Mouse (Mus musculus): ENCODE data around the gene Synpr. TPM values are rescaled to one million over a fixed set of nuclear protein-coding genes. Genes with fewer than 3 reads are reported as not detected.

The Synpr gene
- polyA plus RNA-seq, 1 experiment from 2014 or later = 0.29 TPM

GRCm38 (mm10) chr14:13399226-13400020 lies 114.8 kb downstream of the Synpr start:
- DNase-seq (ENCODE audit: low spot score) = no peak
- H3K4me1 ChIP-seq (ENCODE audit: insufficient read depth, low read depth, low read length) = no peaks in the 10 kb centered on the region
- H3K9ac ChIP-seq (replicated peaks; ENCODE audit: low read depth) = no peak overlapping the region
- no peak overlapping the region for H3K4me3 ChIP-seq (ENCODE audit: low read depth, low read length)
- no peak overlapping the region for H3K27ac ChIP-seq (ENCODE audit: low read length)
- H3K27me3 ChIP-seq (replicated peaks; ENCODE audit: insufficient read depth, low read length) = no peaks in the 10 kb centered on the region
- no peaks in the 10 kb centered on the region for H3K36me3 ChIP-seq (ENCODE audit: insufficient read depth, low read length)
- ATAC-seq = no peak
- no peaks in the 10 kb centered on the region for H3K9me3 ChIP-seq (ENCODE audit: low read length)
- 30% methylated on average over 6 of the region's 6 CpGs for WGBS
- TF ChIP-seq CTCF (IDR thresholded peaks at IDR 0.05) = no peak
- TF ChIP-seq EP300 (IDR thresholded peaks at IDR 0.05) = no peak
- no peak overlapping the region for H3K4me2 ChIP-seq (replicated peaks; ENCODE audit: low read depth, low read length)

GRCm38 (mm10) chr14:13411636-13412035 lies 127.1 kb downstream of the Synpr start:
- Histone ChIP-seq H3K9me3 (ENCODE audit: low read length) (no peaks in the 10 kb centered on the region), H3K4me3 (ENCODE audit: low read depth, low read length) (no peak overlapping the region), H3K27me3 (replicated peaks; ENCODE audit: insufficient read depth, low read length) (no peaks in the 10 kb centered on the region), H3K36me3 (ENCODE audit: insufficient read depth, low read length) (no peaks in the 10 kb centered on the region), H3K9ac (replicated peaks; ENCODE audit: low read depth) (no peak overlapping the region), H3K4me1 (ENCODE audit: insufficient read depth, low read depth, low read length) (no peaks in the 10 kb centered on the region), H3K4me2 (replicated peaks; ENCODE audit: low read depth, low read length) (no peak overlapping the region), H3K27ac (ENCODE audit: low read length) (no peak overlapping the region)
- ATAC-seq = peak; percentile 58
- 35% methylated on average over 1 of the region's 1 CpGs for WGBS
- no peak for TF ChIP-seq EP300 (IDR thresholded peaks at IDR 0.05)
- no peak for TF ChIP-seq CTCF (IDR thresholded peaks at IDR 0.05)
- peak; percentile 5 for DNase-seq (ENCODE audit: low spot score)

GRCm38 (mm10) chr14:13440723-13441122 lies 156.1 kb downstream of the Synpr start:
- H3K36me3 ChIP-seq (ENCODE audit: insufficient read depth, low read length) = no peaks in the 10 kb centered on the region
- no peak overlapping the region for H3K4me2 ChIP-seq (replicated peaks; ENCODE audit: low read depth, low read length)
- H3K27me3 ChIP-seq (replicated peaks; ENCODE audit: insufficient read depth, low read length) = no peaks in the 10 kb centered on the region
- no peak for ATAC-seq
- no peak for DNase-seq (ENCODE audit: low spot score)
- 73% methylated on average over 6 of the region's 6 CpGs for WGBS
- H3K9ac ChIP-seq (replicated peaks; ENCODE audit: low read depth) = no peak overlapping the region
- TF ChIP-seq CTCF (IDR thresholded peaks at IDR 0.05) = no peak
- TF ChIP-seq EP300 (IDR thresholded peaks at IDR 0.05) = no peak
- no peaks in the 10 kb centered on the region for H3K4me1 ChIP-seq (ENCODE audit: insufficient read depth, low read depth, low read length)
- H3K4me3 ChIP-seq (ENCODE audit: low read depth, low read length) = no peak overlapping the region
- no peaks in the 10 kb centered on the region for H3K9me3 ChIP-seq (ENCODE audit: low read length)
- no peak overlapping the region for H3K27ac ChIP-seq (ENCODE audit: low read length)

GRCm38 (mm10) chr14:13444908-13445307 lies 160.3 kb downstream of the Synpr start:
- H3K36me3 ChIP-seq (ENCODE audit: insufficient read depth, low read length) = no peaks in the 10 kb centered on the region
- no peak overlapping the region for H3K9ac ChIP-seq (replicated peaks; ENCODE audit: low read depth)
- H3K4me2 ChIP-seq (replicated peaks; ENCODE audit: low read depth, low read length) = no peak overlapping the region
- H3K4me3 ChIP-seq (ENCODE audit: low read depth, low read length) = no peak overlapping the region
- no peak overlapping the region for H3K27ac ChIP-seq (ENCODE audit: low read length)
- TF ChIP-seq EP300 (IDR thresholded peaks at IDR 0.05) (no peak), CTCF (IDR thresholded peaks at IDR 0.05) (no peak)
- no peak for DNase-seq (ENCODE audit: low spot score)
- 24% methylated on average over 2 of the region's 2 CpGs for WGBS
- H3K9me3 ChIP-seq (ENCODE audit: low read length) = no peaks in the 10 kb centered on the region
- ATAC-seq = no peak
- H3K27me3 ChIP-seq (replicated peaks; ENCODE audit: insufficient read depth, low read length) = no peaks in the 10 kb centered on the region
- H3K4me1 ChIP-seq (ENCODE audit: insufficient read depth, low read depth, low read length) = no peaks in the 10 kb centered on the region

- ATAC-seq (no peak), DNase-seq (ENCODE audit: low spot score) (no peak)
- no peak overlapping the region for H3K9ac ChIP-seq (replicated peaks; ENCODE audit: low read depth)
- no peaks in the 10 kb centered on the region for H3K9me3 ChIP-seq (ENCODE audit: low read length)
- TF ChIP-seq CTCF (IDR thresholded peaks at IDR 0.05) (no peak), EP300 (IDR thresholded peaks at IDR 0.05) (no peak)
- H3K4me2 ChIP-seq (replicated peaks; ENCODE audit: low read depth, low read length) = no peak overlapping the region
- 33% methylated on average over 3 of the region's 3 CpGs for WGBS
- no peaks in the 10 kb centered on the region for H3K4me1 ChIP-seq (ENCODE audit: insufficient read depth, low read depth, low read length)
- H3K27ac ChIP-seq (ENCODE audit: low read length) = no peak overlapping the region
- no peaks in the 10 kb centered on the region for H3K36me3 ChIP-seq (ENCODE audit: insufficient read depth, low read length)
- no peak overlapping the region for H3K4me3 ChIP-seq (ENCODE audit: low read depth, low read length)
- no peaks in the 10 kb centered on the region for H3K27me3 ChIP-seq (replicated peaks; ENCODE audit: insufficient read depth, low read length)
Observed at GRCm38 (mm10) chr14:13453461-13454204, 169.1 kb downstream of the Synpr start.

GRCm38 (mm10) chr14:13454991-13455390 lies 170.4 kb downstream of the Synpr start:
- Histone ChIP-seq H3K36me3 (ENCODE audit: insufficient read depth, low read length) (no peaks in the 10 kb centered on the region), H3K9me3 (ENCODE audit: low read length) (no peaks in the 10 kb centered on the region), H3K4me2 (replicated peaks; ENCODE audit: low read depth, low read length) (no peak overlapping the region), H3K27me3 (replicated peaks; ENCODE audit: insufficient read depth, low read length) (no peaks in the 10 kb centered on the region), H3K4me1 (ENCODE audit: insufficient read depth, low read depth, low read length) (no peaks in the 10 kb centered on the region), H3K27ac (ENCODE audit: low read length) (no peak overlapping the region), H3K9ac (replicated peaks; ENCODE audit: low read depth) (no peak overlapping the region), H3K4me3 (ENCODE audit: low read depth, low read length) (no peak overlapping the region)
- DNase-seq (ENCODE audit: low spot score) (no peak), ATAC-seq (no peak)
- TF ChIP-seq EP300 (IDR thresholded peaks at IDR 0.05) (no peak), CTCF (IDR thresholded peaks at IDR 0.05) (no peak)

Measured in lung, postnatal 0 days (tissue).